Mouse (Mus musculus) intestine, embryonic 16.5 days (tissue): ENCODE data around the gene Cradd. TPM values are rescaled to one million over a fixed set of nuclear protein-coding genes. Genes with fewer than 3 reads are reported as not detected.

Experiments
- ATAC-seq: fragments of 200-750 bp; cut with Nextera tagmentation; 2 replicates; pipeline ENCODE4 v1.8.0; 2017; ENCODE audit warnings: moderate TSS enrichment, moderate library complexity
- H3K27ac ChIP-seq: fragments of 300-500 bp; sonication (generic); 2 replicates; pipeline ENCODE4 v1.5.1; 2014; ENCODE audit warnings: mild to moderate bottlenecking, low read length
- H3K27me3 ChIP-seq: fragments of 300-500 bp; sonication (generic); replicated peaks from 2 replicates; pipeline ENCODE4 v1.6.1; 2014; ENCODE audit warnings: low read length, control low read depth, mixed read lengths; ENCODE audit not compliant: control insufficient read depth, insufficient read depth
- H3K36me3 ChIP-seq: fragments of 300-500 bp; sonication (generic); 2 replicates; pipeline ENCODE4 v1.6.1; 2014; ENCODE audit warnings: low read length, control low read depth; ENCODE audit not compliant: control insufficient read depth, insufficient read depth
- H3K4me1 ChIP-seq: fragments of 300-500 bp; sonication (generic); 2 replicates; pipeline ENCODE4 v1.6.1; 2014; ENCODE audit warnings: low read length, control low read depth, mixed read lengths; ENCODE audit not compliant: control insufficient read depth, insufficient read depth
- H3K4me2 ChIP-seq: fragments of 300-500 bp; sonication (generic); 2 replicates; pipeline ENCODE4 v1.6.1; 2014; ENCODE audit warnings: low read depth, low read length, control low read depth
- H3K4me3 ChIP-seq: fragments of 300-500 bp; sonication (generic); 2 replicates; pipeline ENCODE4 v1.5.1; 2014; ENCODE audit warnings: mild to moderate bottlenecking, low read length
- H3K9ac ChIP-seq: fragments of 300-500 bp; sonication (generic); 2 replicates; pipeline ENCODE4 v1.6.1; 2014; ENCODE audit warnings: low read depth, low read length
- H3K9me3 ChIP-seq: fragments of 300-500 bp; sonication (generic); 2 replicates; pipeline ENCODE4 v1.6.1; 2016; ENCODE audit warnings: low read length, control low read depth; ENCODE audit not compliant: control insufficient read depth
- WGBS: fragments of 180-500 bp; shearing (Covaris S2); extraction: QIAGEN DNeasy Blood & Tissue Kit; methylation state at CpG from one replicate; pipeline ENCODE4 v1.1.7; 2014; 5-methylcytosine and 5-hydroxymethylcytosine counted together
- polyA plus RNA-seq: library from polyadenylated mRNA; unstranded; fragments of >200 nt; fragmentation: Nextera tagmentation; extraction: Ambion mirVana; gene quantifications from 2 replicates; pipeline ENCODE4 v1.2.1, GENCODE M21; 2015

The Cradd gene
- polyA plus RNA-seq, 1 experiment from 2014 or later = 11.8 TPM

DNA sequence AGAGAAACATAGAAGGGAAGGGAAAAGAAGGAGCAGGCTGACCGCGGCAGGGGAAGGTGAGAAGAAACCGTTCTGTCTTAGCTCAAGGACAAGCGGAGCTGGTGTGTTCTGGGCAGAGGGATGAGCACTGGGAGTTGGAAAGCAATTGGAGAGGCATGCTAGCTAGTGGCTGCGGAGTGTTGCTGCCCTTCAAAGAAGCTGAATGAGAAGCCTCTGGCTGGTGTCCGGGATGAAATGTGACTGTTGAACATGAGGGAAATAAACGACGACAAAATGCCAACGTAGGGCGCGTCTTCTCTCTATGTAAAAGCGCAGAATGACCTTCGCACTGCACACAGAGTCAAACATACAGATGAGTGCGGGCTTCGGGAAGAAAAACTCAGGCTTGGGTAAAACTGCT is 108.6 kb downstream of the Cradd start:
- H3K27ac ChIP-seq = no peak overlapping the region
- H3K4me2 ChIP-seq = no peak overlapping the region
- no peak overlapping the region for H3K4me3 ChIP-seq
- no peaks in the 10 kb centered on the region for H3K27me3 ChIP-seq
- no peaks in the 10 kb centered on the region for H3K36me3 ChIP-seq
- WGBS = 88% methylated on average over 15 of the region's 15 CpGs
- 0 out of 2 replicates have a peak, but pooled peaks cover 5% of the 10 kb centered on the region for H3K4me1 ChIP-seq
- ATAC-seq = no peak
- no peak overlapping the region for H3K9ac ChIP-seq
- H3K9me3 ChIP-seq = no peaks in the 10 kb centered on the region

- 77% methylated on average over 9 of the region's 9 CpGs for WGBS
- H3K4me2 ChIP-seq = no peak overlapping the region
Observed at GRCm38 (mm10) chr10:95213820-95214219, 110.1 kb downstream of the Cradd start.

DNA sequence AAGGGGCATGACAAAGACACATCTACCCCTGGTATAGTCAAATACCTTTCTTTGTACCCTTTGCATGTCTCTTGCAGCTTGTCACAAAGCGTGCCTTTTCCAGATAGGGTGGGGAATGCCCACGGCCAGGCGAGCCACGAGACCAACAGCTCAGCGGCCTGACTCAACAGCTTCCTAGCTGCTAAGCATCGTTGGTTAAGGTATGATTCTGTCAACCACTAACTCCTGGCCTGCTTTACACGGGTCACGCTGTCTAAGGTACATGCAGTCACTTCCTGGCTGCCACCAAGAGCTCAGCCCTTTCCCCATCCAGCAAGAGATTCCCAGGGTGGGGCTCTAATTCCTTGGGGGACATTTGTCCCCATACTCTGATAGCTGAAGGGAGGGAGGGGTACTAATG is 110.6 kb downstream of the Cradd start:
- Histone ChIP-seq H3K9me3 (no peaks in the 10 kb centered on the region), H3K27me3 (no peaks in the 10 kb centered on the region), H3K4me3 (no peak overlapping the region), H3K27ac (no peak overlapping the region), H3K4me2 (no peak overlapping the region), H3K9ac (no peak overlapping the region), H3K36me3 (no peaks in the 10 kb centered on the region), H3K4me1 (0 out of 2 replicates have a peak, but pooled peaks cover 5% of the 10 kb centered on the region)
- ATAC-seq = no peak
- 91% methylated on average over 8 of the region's 8 CpGs for WGBS

More at GRCm38 (mm10) chr10:95213820-95214219, 110.1 kb downstream of the Cradd start:
- Histone ChIP-seq H3K27me3 (no peaks in the 10 kb centered on the region), H3K4me1 (0 out of 2 replicates have a peak, but pooled peaks cover 5% of the 10 kb centered on the region), H3K4me3 (no peak overlapping the region), H3K9me3 (no peaks in the 10 kb centered on the region), H3K36me3 (no peaks in the 10 kb centered on the region), H3K9ac (no peak overlapping the region), H3K27ac (no peak overlapping the region)
- no peak for ATAC-seq

DNA sequence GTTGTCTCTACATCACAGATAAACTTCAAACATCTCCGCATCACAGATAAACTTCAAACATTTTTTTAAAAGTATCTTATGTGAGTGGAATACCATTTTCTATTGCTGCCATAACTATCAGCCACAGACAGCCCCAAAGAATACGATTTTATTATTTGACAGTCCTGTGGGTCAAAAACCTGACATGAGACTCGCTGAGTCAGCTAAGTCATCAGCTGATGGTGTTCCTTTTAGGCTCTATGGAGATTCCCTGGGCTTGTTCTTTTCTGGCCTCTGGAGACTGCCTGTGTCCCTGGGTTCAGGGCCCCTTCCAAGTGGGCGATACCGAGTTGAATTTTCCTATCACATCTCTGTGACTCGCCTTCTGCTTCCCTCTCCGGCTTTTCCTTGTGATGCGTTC is 112.3 kb downstream of the Cradd start:
- Histone ChIP-seq H3K36me3 (no peaks in the 10 kb centered on the region), H3K9me3 (no peaks in the 10 kb centered on the region), H3K4me1 (no peaks in the 10 kb centered on the region), H3K4me2 (no peak overlapping the region), H3K9ac (no peak overlapping the region), H3K27ac (no peak overlapping the region), H3K27me3 (no peaks in the 10 kb centered on the region), H3K4me3 (no peak overlapping the region)
- no peak for ATAC-seq
- WGBS = 87% methylated on average over 8 of the region's 8 CpGs

GRCm38 (mm10) chr10:95210664-95211372 is 113.1 kb downstream of the Cradd start:
- Histone ChIP-seq H3K36me3 (no peaks in the 10 kb centered on the region), H3K27me3 (no peaks in the 10 kb centered on the region), H3K9me3 (no peaks in the 10 kb centered on the region), H3K4me3 (no peak overlapping the region), H3K9ac (no peak overlapping the region), H3K27ac (no peak overlapping the region), H3K4me2 (no peak overlapping the region), H3K4me1 (no peaks in the 10 kb centered on the region)
- no peak for ATAC-seq
- WGBS = 77% methylated on average over 7 of the region's 7 CpGs

DNA sequence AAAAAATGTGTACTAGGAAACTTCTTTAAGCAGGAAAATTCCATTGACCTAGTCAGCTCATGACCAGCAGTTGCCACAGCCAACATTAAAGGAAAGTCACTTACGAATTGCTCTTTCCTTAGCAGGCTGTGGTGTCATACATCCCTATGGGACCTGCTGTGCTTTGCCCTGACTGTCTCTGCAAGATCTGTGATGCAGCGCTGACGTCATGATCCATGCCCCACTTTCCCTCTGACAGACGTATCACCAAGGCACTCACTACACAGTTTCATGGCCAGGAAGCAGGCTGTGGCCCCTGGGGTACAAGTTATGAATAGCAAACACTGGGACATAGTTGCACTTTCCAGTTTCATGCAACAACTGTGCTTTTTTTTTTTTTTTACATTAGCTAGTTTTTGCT is 113.8 kb downstream of the Cradd start:
- WGBS = 68% methylated on average over 4 of the region's 4 CpGs
- H3K4me2 ChIP-seq = no peak overlapping the region
- H3K4me3 ChIP-seq = no peak overlapping the region
- H3K9me3 ChIP-seq = no peaks in the 10 kb centered on the region
- H3K36me3 ChIP-seq = no peaks in the 10 kb centered on the region
- H3K27ac ChIP-seq = no peak overlapping the region
- H3K9ac ChIP-seq = no peak overlapping the region
- H3K27me3 ChIP-seq = no peaks in the 10 kb centered on the region
- no peak for ATAC-seq
- H3K4me1 ChIP-seq = no peaks in the 10 kb centered on the region

DNA sequence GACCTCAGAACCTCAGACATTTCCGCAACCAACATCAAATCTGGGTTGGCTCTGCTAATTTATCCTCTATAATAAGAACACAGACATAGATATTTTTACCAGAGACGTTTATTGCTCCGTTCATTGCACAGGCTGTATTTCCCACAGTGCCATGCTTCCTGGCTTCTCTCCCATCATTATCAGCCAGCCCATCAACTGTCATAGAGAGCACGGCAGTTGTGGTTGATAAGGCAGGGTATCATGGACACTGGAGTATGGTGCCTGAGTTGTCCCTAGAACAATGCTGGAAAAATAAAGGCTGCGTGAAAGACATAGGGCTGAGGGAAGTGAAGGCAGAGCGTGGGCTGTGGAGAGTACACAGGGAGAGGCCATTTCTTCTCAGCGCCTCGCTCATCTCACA is 116.5 kb downstream of the Cradd start:
- Histone ChIP-seq H3K27ac (no peak overlapping the region), H3K27me3 (no peaks in the 10 kb centered on the region), H3K4me1 (0 out of 2 replicates have a peak, but pooled peaks cover 2% of the 10 kb centered on the region), H3K9me3 (no peaks in the 10 kb centered on the region), H3K4me2 (no peak overlapping the region), H3K4me3 (no peak overlapping the region), H3K36me3 (no peaks in the 10 kb centered on the region), H3K9ac (no peak overlapping the region)
- 90% methylated on average over 8 of the region's 8 CpGs for WGBS
- ATAC-seq = no peak

DNA sequence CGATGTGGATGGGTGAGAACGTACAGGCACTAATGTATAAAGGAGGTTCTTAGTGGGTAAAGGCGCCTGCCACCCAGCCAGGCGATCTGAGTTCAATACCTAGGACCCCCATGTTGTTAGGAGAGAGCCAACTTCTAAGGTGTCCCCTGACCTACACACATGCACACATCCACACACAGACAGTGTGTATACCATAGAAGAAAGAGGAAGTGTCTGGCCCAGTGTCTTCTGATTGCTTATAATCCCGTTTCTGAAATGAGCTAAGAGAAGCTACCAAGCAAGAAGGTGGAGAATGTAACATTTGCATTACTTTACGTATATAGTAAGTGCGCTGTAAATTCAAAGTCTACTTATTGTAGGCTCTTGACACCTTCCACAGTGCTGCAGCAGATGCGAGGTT is 122.4 kb downstream of the Cradd start:
- H3K27me3 ChIP-seq = no peaks in the 10 kb centered on the region
- 86% methylated on average over 8 of the region's 8 CpGs for WGBS
- 0 out of 2 replicates have a peak, but pooled peaks cover 6% of the 10 kb centered on the region for H3K4me1 ChIP-seq
- no peak overlapping the region for H3K4me2 ChIP-seq
- no peak overlapping the region for H3K9ac ChIP-seq
- no peak overlapping the region for H3K4me3 ChIP-seq
- no peaks in the 10 kb centered on the region for H3K36me3 ChIP-seq
- H3K27ac ChIP-seq = no peak overlapping the region
- no peak for ATAC-seq
- H3K9me3 ChIP-seq = no peaks in the 10 kb centered on the region

- H3K36me3 ChIP-seq = no peaks in the 10 kb centered on the region
- H3K9me3 ChIP-seq = no peaks in the 10 kb centered on the region
- H3K27me3 ChIP-seq = no peaks in the 10 kb centered on the region
- H3K4me3 ChIP-seq = no peak overlapping the region
- 0 out of 2 replicates have a peak, but pooled peaks cover 6% of the 10 kb centered on the region for H3K4me1 ChIP-seq
- H3K9ac ChIP-seq = no peak overlapping the region
- ATAC-seq = no peak
- no peak overlapping the region for H3K4me2 ChIP-seq
- H3K27ac ChIP-seq = no peak overlapping the region
- WGBS = 63% methylated on average over 7 of the region's 7 CpGs
Observed at GRCm38 (mm10) chr10:95200323-95200722, 123.6 kb downstream of the Cradd start.
